Mouse (Mus musculus) MEL (cell line): ENCODE measurements around the gene Rpl4. TPM values are rescaled to one million over a fixed set of nuclear protein-coding genes. Genes with fewer than 3 reads are reported as not detected.

Source experiments
- DNase-seq: peaks from one replicate; pipeline ENCODE4 v3.0.0; 2011; ENCODE audit warnings: low read depth, low spot score
- H3K27ac ChIP-seq: 2 replicates; pipeline ENCODE4 v1.5.1; 2012; ENCODE audit warnings: low read depth, mild to moderate bottlenecking, control low read depth, low read length, moderate library complexity; ENCODE audit not compliant: control insufficient read depth
- H3K27me3 ChIP-seq, 2 experiments: fragments of 150-350 bp in 1 of 2; sonication (generic) in 1 of 2; 2 replicates each; pipeline ENCODE4 v1.6.1; 2012; ENCODE audit warnings: low read length in 2 of 2, mild to moderate bottlenecking in 2 of 2, improper control_type of control experiment in 1 of 2, moderate library complexity in 1 of 2; ENCODE audit not compliant: insufficient read depth in 2 of 2, control insufficient read depth in 1 of 2
- H3K36me3 ChIP-seq, 2 experiments: 2 replicates each; pipeline ENCODE4 v1.6.1; 2012 to 2014; ENCODE audit warnings: low read length in 2 of 2, improper control_type of control experiment in 1 of 2, inconsistent platforms in 1 of 2, mild to moderate bottlenecking in 1 of 2; ENCODE audit not compliant: insufficient read depth in 2 of 2, control insufficient read depth in 1 of 2
- H3K4me1 ChIP-seq, 2 experiments: fragments of 150-350 bp in 1 of 2; sonication (generic) in 1 of 2; 2 replicates each; pipeline ENCODE4 v1.6.1; 2012; ENCODE audit warnings: low read length in 2 of 2, improper control_type of control experiment in 1 of 2, mild to moderate bottlenecking in 1 of 2; ENCODE audit not compliant: insufficient read depth in 2 of 2, control insufficient read depth in 1 of 2
- H3K4me3 ChIP-seq, 2 experiments: fragments of 150-350 bp in 1 of 2; sonication (generic) in 1 of 2; 2 replicates each; pipeline ENCODE4 v1.5.1; 2012; ENCODE audit warnings: low read depth in 2 of 2, low read length in 2 of 2, mild to moderate bottlenecking in 2 of 2, moderate library complexity in 2 of 2, control low read depth in 1 of 2, improper control_type of control experiment in 1 of 2; ENCODE audit not compliant: control insufficient read depth in 1 of 2, insufficient read depth in 1 of 2
- H3K79me2 ChIP-seq: 2 replicates; pipeline ENCODE4 v1.6.1; 2012; ENCODE audit warnings: mild to moderate bottlenecking, low read length, moderate library complexity; ENCODE audit not compliant: control insufficient read depth, poor library complexity, insufficient read depth
- H3K9ac ChIP-seq: 2 replicates; pipeline ENCODE4 v1.6.1; 2012; ENCODE audit warnings: low read depth, mild to moderate bottlenecking, control low read depth, low read length, moderate library complexity; ENCODE audit not compliant: control insufficient read depth, poor library complexity, severe bottlenecking
- H3K9me3 ChIP-seq: fragments of 150-350 bp; sonication (generic); replicated peaks from 2 replicates; pipeline ENCODE4 v1.6.1; 2012; ENCODE audit warnings: mild to moderate bottlenecking, low read length, improper control_type of control experiment, moderate library complexity; ENCODE audit not compliant: insufficient read depth
- BHLHE40 ChIP-seq: IDR thresholded peaks from 2 replicates; pipeline ENCODE4 v1.6.1; 2012; ENCODE audit warnings: low read depth, mild to moderate bottlenecking, inconsistent platforms, low read length, improper control_type of control experiment, borderline replicate concordance
- CHD1 ChIP-seq: IDR thresholded peaks from 2 replicates; pipeline ENCODE4 v1.6.1; 2012; ENCODE audit warnings: low read depth, mild to moderate bottlenecking, inconsistent platforms, low read length, improper control_type of control experiment
- CHD2 ChIP-seq: IDR thresholded peaks from 2 replicates; pipeline ENCODE4 v1.6.1; 2011; ENCODE audit warnings: low read length, improper control_type of control experiment
- CTCF ChIP-seq, 3 experiments: IDR thresholded peaks in 2 of 3; conservative IDR thresholded peaks in 1 of 3; 2 replicates each; pipeline ENCODE4 v1.5.1; 2011 to 2012; ENCODE audit warnings: low read length in 3 of 3, low read depth in 2 of 3, mild to moderate bottlenecking in 2 of 3, improper control_type of control experiment in 1 of 3, inconsistent platforms in 1 of 3, mixed read lengths in 1 of 3, moderate library complexity in 1 of 3; ENCODE audit not compliant: control insufficient read depth in 1 of 3, insufficient read depth in 1 of 3, poor library complexity in 1 of 3, severe bottlenecking in 1 of 3
- E2F4 ChIP-seq: IDR thresholded peaks from 2 replicates; pipeline ENCODE4 v1.6.1; 2011; ENCODE audit warnings: low read depth, low read length, improper control_type of control experiment, borderline replicate concordance
- ELF1 ChIP-seq: IDR thresholded peaks from 2 replicates; pipeline ENCODE4 v1.6.1; 2014; ENCODE audit warnings: low read depth, mild to moderate bottlenecking, inconsistent platforms, low read length, improper control_type of control experiment, moderate library complexity
- EP300 ChIP-seq, 2 experiments: IDR thresholded peaks; 2 replicates each; pipeline ENCODE4 v1.6.1; 2011; ENCODE audit warnings: improper control_type of control experiment in 2 of 2, low read length in 2 of 2, low read depth in 1 of 2, mild to moderate bottlenecking in 1 of 2
- ETS1 ChIP-seq: IDR thresholded peaks from 2 replicates; pipeline ENCODE4 v1.6.1; 2012; ENCODE audit warnings: low read depth, mild to moderate bottlenecking, inconsistent platforms, low read length, improper control_type of control experiment, moderate library complexity
- GABPA ChIP-seq: IDR thresholded peaks from 2 replicates; pipeline ENCODE4 v1.6.1; 2012; ENCODE audit warnings: low read depth, mild to moderate bottlenecking, inconsistent platforms, low read length, improper control_type of control experiment, moderate library complexity
- GATA1 ChIP-seq: IDR thresholded peaks from 2 replicates; pipeline ENCODE4 v1.6.1; 2011; ENCODE audit warnings: low read depth, low read length, improper control_type of control experiment
- KAT2A ChIP-seq: conservative IDR thresholded peaks from 2 replicates; pipeline ENCODE4 v1.6.1; 2012; ENCODE audit warnings: low read depth, low read length, improper control_type of control experiment, inconsistent platforms
- MAFK ChIP-seq: IDR thresholded peaks from 2 replicates; pipeline ENCODE4 v1.6.1; 2011; ENCODE audit warnings: low read depth, mild to moderate bottlenecking, low read length, improper control_type of control experiment, borderline replicate concordance
- MAZ ChIP-seq: IDR thresholded peaks from 2 replicates; pipeline ENCODE4 v1.6.1; 2012; ENCODE audit warnings: low read depth, mild to moderate bottlenecking, inconsistent platforms, low read length, improper control_type of control experiment
- MEF2A ChIP-seq: IDR thresholded peaks from 2 replicates; pipeline ENCODE4 v1.6.1; 2014; ENCODE audit warnings: low read depth, mild to moderate bottlenecking, inconsistent platforms, low read length, improper control_type of control experiment; ENCODE audit not compliant: poor library complexity, insufficient replicate concordance, severe bottlenecking; ENCODE audit errors: extremely low read depth
- MXI1 ChIP-seq: IDR thresholded peaks from 2 replicates; pipeline ENCODE4 v1.6.1; 2011; ENCODE audit warnings: mild to moderate bottlenecking, low read depth, low read length, improper control_type of control experiment
- MYB ChIP-seq: IDR thresholded peaks from 2 replicates; pipeline ENCODE4 v1.6.1; 2011; ENCODE audit warnings: mild to moderate bottlenecking, low read depth, low read length, improper control_type of control experiment
- MYC ChIP-seq: IDR thresholded peaks from 2 replicates; pipeline ENCODE4 v1.6.1; 2011; ENCODE audit warnings: low read depth, mild to moderate bottlenecking, low read length, improper control_type of control experiment, moderate library complexity
- POLR2A ChIP-seq, 2 experiments: IDR thresholded peaks; 2 replicates each; pipeline ENCODE4 v1.6.1; 2011 to 2012; ENCODE audit warnings: low read length in 2 of 2, mild to moderate bottlenecking in 2 of 2, control low read depth in 1 of 2, improper control_type of control experiment in 1 of 2, low read depth in 1 of 2, moderate library complexity in 1 of 2; ENCODE audit not compliant: control insufficient read depth in 1 of 2, insufficient read depth in 1 of 2, poor library complexity in 1 of 2
- POLR2AphosphoS5 ChIP-seq: IDR thresholded peaks from 2 replicates; pipeline ENCODE4 v1.6.1; 2012; ENCODE audit warnings: low read depth, borderline replicate concordance, mild to moderate bottlenecking, inconsistent platforms, low read length, moderate library complexity, mixed read lengths
- RCOR1 ChIP-seq: IDR thresholded peaks from 2 replicates; pipeline ENCODE4 v1.6.1; 2012; ENCODE audit warnings: low read depth, mild to moderate bottlenecking, inconsistent platforms, low read length, improper control_type of control experiment
- SIN3A ChIP-seq: IDR thresholded peaks from 2 replicates; pipeline ENCODE4 v1.6.1; 2012; ENCODE audit warnings: low read length, improper control_type of control experiment, inconsistent platforms
- SMC3 ChIP-seq: IDR thresholded peaks from 2 replicates; pipeline ENCODE4 v1.6.1; 2011; ENCODE audit warnings: low read depth, low read length, improper control_type of control experiment
- TAL1 ChIP-seq: IDR thresholded peaks from 2 replicates; pipeline ENCODE4 v1.6.1; 2012; ENCODE audit warnings: mild to moderate bottlenecking, inconsistent platforms, low read length, moderate library complexity, mixed read lengths
- TBP ChIP-seq: IDR thresholded peaks from 2 replicates; pipeline ENCODE4 v1.8.0; 2011; ENCODE audit warnings: low read depth, low read length, improper control_type of control experiment
- TCF12 ChIP-seq: IDR thresholded peaks from 2 replicates; pipeline ENCODE4 v1.6.1; 2014; ENCODE audit warnings: low read depth, mild to moderate bottlenecking, inconsistent platforms, low read length, improper control_type of control experiment, moderate library complexity
- UBTF ChIP-seq: IDR thresholded peaks from 2 replicates; pipeline ENCODE4 v1.6.1; 2012; ENCODE audit warnings: low read depth, mild to moderate bottlenecking, inconsistent platforms, low read length, improper control_type of control experiment, moderate library complexity, borderline replicate concordance; ENCODE audit not compliant: insufficient read depth
- USF2 ChIP-seq, 2 experiments: IDR thresholded peaks; 2 replicates each; pipeline ENCODE4 v1.6.1; 2011 to 2012; ENCODE audit warnings: improper control_type of control experiment in 2 of 2, low read length in 2 of 2, borderline replicate concordance in 1 of 2, inconsistent platforms in 1 of 2, low read depth in 1 of 2, mild to moderate bottlenecking in 1 of 2; ENCODE audit not compliant: insufficient read depth in 1 of 2
- ZC3H11A ChIP-seq: IDR thresholded peaks from 2 replicates; pipeline ENCODE4 v1.6.1; 2012; ENCODE audit warnings: low read depth, mild to moderate bottlenecking, inconsistent platforms, low read length, improper control_type of control experiment
- ZMIZ1 ChIP-seq: IDR thresholded peaks from 2 replicates; pipeline ENCODE4 v1.6.1; 2012; ENCODE audit warnings: low read depth, mild to moderate bottlenecking, inconsistent platforms, low read length, improper control_type of control experiment, moderate library complexity
- ZNF384 ChIP-seq: IDR thresholded peaks from 2 replicates; pipeline ENCODE4 v1.6.1; 2012; ENCODE audit warnings: low read depth, mild to moderate bottlenecking, inconsistent platforms, low read length, improper control_type of control experiment
- polyA plus RNA-seq, 2 experiments: library from polyadenylated mRNA; stranded (reverse) in 1 of 2; unstranded in 1 of 2; fragments of >175 nt in 1 of 2; fragments of >200 nt in 1 of 2; gene quantifications; 2 replicates each; pipeline versions ENCODE4 v1.2.1 to v1.2.4; 2012; ENCODE audit warnings: low replicate concordance in 2 of 2, low read depth in 1 of 2; ENCODE audit not compliant: insufficient read length in 2 of 2, insufficient read depth in 1 of 2, missing spikeins in 1 of 2
- total RNA-seq: library from RNA; depleted of rRNA; stranded (reverse); fragments of 300-350 nt; gene quantifications from 2 replicates; pipeline ENCODE4 v1.2.3, GENCODE M21; 2012

Rpl4 gene
- total and polyA plus RNA-seq, 3 experiments: 124 to 3,157 (median 1,761) TPM

DNA sequence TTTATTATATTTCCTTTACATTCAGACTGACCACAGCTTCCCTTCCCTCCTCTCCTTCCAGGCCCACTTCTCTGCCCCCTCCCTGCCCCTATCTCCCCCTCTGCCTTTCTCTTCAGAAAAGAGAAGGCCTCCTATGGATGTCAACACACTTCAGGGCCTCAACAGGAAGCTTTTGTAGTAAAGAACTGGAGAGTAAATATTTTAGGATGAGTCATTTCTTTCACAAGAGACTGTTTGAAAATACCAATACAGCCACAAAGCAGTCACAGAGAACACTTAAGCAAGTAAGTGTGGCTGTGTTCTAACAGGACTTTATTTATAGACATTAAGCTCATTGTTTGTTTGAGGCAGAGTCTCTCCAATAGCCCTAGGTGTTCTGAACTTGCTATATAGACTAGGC lies 29.2 kb downstream of the Rpl4 start:
- Histone ChIP-seq H3K36me3 (no peaks in the 10 kb centered on the region; a peak in 2 of 4 replicates), H3K27me3 (no peaks in the 10 kb centered on the region), H3K9ac (no peak overlapping the region), H3K4me3 (no peak overlapping the region), H3K27ac (no peak overlapping the region), H3K9me3 (no peaks in the 10 kb centered on the region), H3K79me2 (no peaks in the 10 kb centered on the region), H3K4me1 (no peaks in the 10 kb centered on the region)
- TF ChIP-seq CHD2 (no peak), GATA1 (no peak), SMC3 (no peak), POLR2AphosphoS5 (no peak), TAL1 (no peak), BHLHE40 (no peak), ZMIZ1 (no peak), ETS1 (no peak), USF2 (IDR thresholded peaks at IDR 0.05; ENCODE audit: borderline replicate concordance in 1 of 2, insufficient read depth in 1 of 2, low read depth in 1 of 2, low read length in 2 of 2) (no peak), TCF12 (no peak), RCOR1 (no peak), TBP (no peak), UBTF (no peak), KAT2A (no peak), CHD1 (no peak), MXI1 (no peak), ZC3H11A (no peak), EP300 (IDR thresholded peaks at IDR 0.05; ENCODE audit: low read depth in 1 of 2, low read length in 2 of 2) (no peak), E2F4 (no peak), POLR2A (IDR thresholded peaks at IDR 0.05; ENCODE audit: control insufficient read depth in 1 of 2, insufficient read depth in 1 of 2, low read depth in 1 of 2, low read length in 2 of 2, poor library complexity in 1 of 2) (no peak)
- no peak for DNase-seq

DNA sequence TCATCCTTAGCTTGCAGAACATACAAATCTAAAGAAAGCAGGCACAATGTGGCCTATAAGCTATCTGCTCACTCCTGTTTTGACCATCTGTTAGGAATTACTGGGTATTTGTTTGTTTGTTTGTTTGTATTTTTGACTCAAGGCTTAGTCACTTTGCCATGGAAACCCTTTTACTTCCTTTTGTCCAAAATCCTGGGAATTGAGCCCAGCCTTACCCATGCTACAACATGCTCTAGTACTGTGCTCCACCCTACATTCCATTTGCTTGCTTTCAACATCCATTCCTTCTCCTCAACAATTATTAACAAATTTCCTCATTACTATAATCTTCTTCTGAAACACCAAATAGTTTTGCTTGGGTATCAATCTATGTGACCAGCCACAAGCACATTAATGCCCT lies 29.7 kb downstream of the Rpl4 start:
- no peak for DNase-seq
- H3K4me1 ChIP-seq: no peaks in the 10 kb centered on the region
- H3K9me3 ChIP-seq: no peaks in the 10 kb centered on the region
- TF ChIP-seq MYB (no peak), ELF1 (no peak), POLR2AphosphoS5 (no peak), MAZ (no peak), GABPA (no peak), POLR2A (IDR thresholded peaks at IDR 0.05; ENCODE audit: control insufficient read depth in 1 of 2, insufficient read depth in 1 of 2, low read depth in 1 of 2, low read length in 2 of 2, poor library complexity in 1 of 2) (no peak), ZNF384 (no peak), SIN3A (no peak), MEF2A (no peak), ETS1 (no peak), EP300 (IDR thresholded peaks at IDR 0.05; ENCODE audit: low read depth in 1 of 2, low read length in 2 of 2) (no peak), TAL1 (no peak), UBTF (no peak), CTCF (IDR thresholded peaks at IDR 0.05 in 2 of 3, conservative IDR thresholded peaks at IDR 0.05 in 1 of 3; ENCODE audit: control insufficient read depth in 1 of 3, insufficient read depth in 1 of 3, low read depth in 2 of 3, low read length in 3 of 3, poor library complexity in 1 of 3, severe bottlenecking in 1 of 3) (no peak), MYC (no peak), ZC3H11A (no peak), MAFK (no peak)
- TF ChIP-seq, all 39 proteins: peak for 0
- Histone ChIP-seq H3K9ac (no peak overlapping the region), H3K27me3 (no peaks in the 10 kb centered on the region), H3K4me3 (no peak overlapping the region), H3K79me2 (no peaks in the 10 kb centered on the region), H3K36me3 (no peaks in the 10 kb centered on the region; a peak in 2 of 4 replicates), H3K27ac (no peak overlapping the region)
